Mouse (Mus musculus) testis, adult 2 months (tissue): ENCODE results near the gene Reep3.

Experiments
- CTCF ChIP-seq: fragments of 200-500 bp; IDR thresholded peaks from 2 replicates; pipeline ENCODE4 v1.5.1; 2012; ENCODE audit warnings: low read depth, mild to moderate bottlenecking, inconsistent platforms, low read length, moderate library complexity; ENCODE audit not compliant: control insufficient read depth, insufficient read depth, insufficient replicate concordance
- POLR2A ChIP-seq: fragments of 200-500 bp; IDR thresholded peaks from 2 replicates; pipeline ENCODE4 v1.6.1; 2012; ENCODE audit warnings: low read depth, mild to moderate bottlenecking, inconsistent platforms, low read length, moderate library complexity; ENCODE audit not compliant: control insufficient read depth

- TF ChIP-seq CTCF = no peak
- no peak for TF ChIP-seq POLR2A
Measured at GRCm38 (mm10) chr10:67024391-67024790, 72.4 kb downstream of the Reep3 start.
